Mouse (Mus musculus) G1E (cell line): ENCODE measurements at regions not wholly inside any gene's neighbourhood (a gene's known extent, or its start where the extent isn't known, plus 50 kb on each side); places are given as distances from the start of the nearest gene placed in this dataset.

Experiments used
- ATAC-seq: 2 replicates; pipeline ENCODE4 v1.8.0; 2016; ENCODE audit warnings: mild to moderate bottlenecking; ENCODE audit not compliant: insufficient number of reproducible peaks, poor library complexity, low FRiP score, severe bottlenecking; ENCODE audit errors: extremely low read depth
- DNase-seq: peaks from one replicate; pipeline ENCODE4 v3.0.0; 2012; ENCODE audit warnings: low spot score
- H3K27me3 ChIP-seq: 2 replicates; pipeline ENCODE4 v1.6.1; 2012; ENCODE audit warnings: mild to moderate bottlenecking, low read length, inconsistent platforms; ENCODE audit not compliant: insufficient read depth
- H3K36me3 ChIP-seq: replicated peaks from 2 replicates; pipeline ENCODE3; 2012; ENCODE audit warnings: mild to moderate bottlenecking, inconsistent platforms
- H3K4me1 ChIP-seq: 2 replicates; pipeline ENCODE4 v1.6.1; 2012; ENCODE audit warnings: low read depth, low read length, inconsistent platforms, mixed read lengths; ENCODE audit not compliant: insufficient read depth
- H3K4me3 ChIP-seq: 2 replicates; pipeline ENCODE4 v1.5.1; 2012; ENCODE audit warnings: low read depth, mild to moderate bottlenecking, inconsistent platforms, low read length, moderate library complexity, mixed read lengths
- H3K9me3 ChIP-seq: replicated peaks from 2 replicates; pipeline ENCODE4 v1.6.1; 2012; ENCODE audit warnings: inconsistent platforms
- CTCF ChIP-seq: IDR thresholded peaks from 2 replicates; pipeline ENCODE4 v1.5.1; 2012; ENCODE audit warnings: low read depth, low read length, inconsistent platforms, mixed read lengths
- GATA1 ChIP-seq: IDR thresholded peaks from 2 replicates; pipeline ENCODE4 v1.6.1; 2012; ENCODE audit warnings: borderline replicate concordance, low read length, inconsistent platforms, mixed read lengths
- GATA2 ChIP-seq: IDR thresholded peaks from 2 replicates; pipeline ENCODE4 v1.6.1; 2012; ENCODE audit warnings: low read depth, low read length, inconsistent platforms, borderline replicate concordance
- POLR2AphosphoS5 ChIP-seq: IDR thresholded peaks from 2 replicates; pipeline ENCODE4 v1.6.1; 2012; ENCODE audit warnings: low read depth, low read length, inconsistent platforms; ENCODE audit not compliant: insufficient replicate concordance
- TAL1 ChIP-seq: conservative IDR thresholded peaks from 2 replicates; pipeline ENCODE4 v1.6.1; 2012; ENCODE audit warnings: low read depth, low read length, inconsistent platforms, mixed read lengths

DNA sequence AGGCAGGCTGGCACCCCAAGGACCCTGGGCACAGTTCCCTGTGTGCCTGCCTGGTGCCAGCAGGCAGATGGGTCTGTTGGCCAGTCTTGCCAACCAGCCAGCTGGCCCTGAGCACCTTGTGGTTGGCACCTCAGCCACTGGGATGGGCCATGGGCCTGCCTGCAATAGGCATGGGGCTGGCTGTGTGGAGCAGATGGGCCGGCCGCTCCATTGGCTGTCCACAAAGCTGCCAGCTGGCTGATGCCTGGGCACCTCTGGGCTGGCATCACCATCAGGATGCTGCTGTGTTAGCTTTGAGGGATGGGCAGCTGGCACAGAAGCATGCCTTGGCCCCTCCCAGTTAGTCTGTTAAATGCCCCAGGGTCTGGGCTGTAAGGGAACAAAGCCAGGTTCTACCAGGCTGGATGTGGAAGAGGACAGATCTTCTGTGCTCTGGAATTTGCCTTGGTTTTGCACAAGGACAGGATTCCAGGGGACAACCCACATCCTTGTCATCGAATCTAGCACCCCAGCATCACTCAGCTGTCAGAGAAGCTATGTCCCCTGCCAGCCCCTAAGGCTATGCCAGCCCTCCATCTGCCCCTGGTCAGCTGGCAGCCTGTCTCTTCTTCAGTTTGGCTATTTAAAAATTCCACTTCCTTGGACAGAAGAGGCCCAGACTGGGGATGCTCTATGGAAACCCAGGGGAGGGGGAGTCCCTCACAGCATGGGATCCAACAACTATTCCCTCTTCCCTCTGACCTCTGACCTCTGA lies 201.8 kb downstream of the Gm26897 start:
- ATAC-seq, result no peak
- TF ChIP-seq POLR2AphosphoS5 (no peak), GATA1 (no peak), TAL1 (no peak), GATA2 (no peak), CTCF (no peak)

GRCm38 (mm10) chr5:111941831-111942230 lies 208.1 kb downstream of the Gm26897 start:
- no peak for DNase-seq
- Histone ChIP-seq H3K9me3 (peaks cover 84% of the 10 kb centered on the region), H3K4me3 (no peak overlapping the region; the same call in 1 of the 2 replicates), H3K36me3 (no peaks in the 10 kb centered on the region), H3K27me3 (no peaks in the 10 kb centered on the region), H3K4me1 (no peaks in the 10 kb centered on the region)
- TF ChIP-seq GATA1, result no peak
- no peak for TF ChIP-seq POLR2AphosphoS5
- TF ChIP-seq CTCF, result no peak
- no peak for TF ChIP-seq GATA2
- no peak for TF ChIP-seq TAL1
- ATAC-seq, result no peak

More for the DNA sequence above, 201.8 kb downstream of the Gm26897 start:
- no peak for DNase-seq
- H3K4me1 ChIP-seq, result no peaks in the 10 kb centered on the region
- H3K36me3 ChIP-seq, result no peaks in the 10 kb centered on the region
- peaks cover 76% of the 10 kb centered on the region for H3K9me3 ChIP-seq
- peak overlapping the region; percentile 21; the same call in 1 of the 2 replicates for H3K4me3 ChIP-seq
- no peaks in the 10 kb centered on the region for H3K27me3 ChIP-seq

GRCm38 (mm10) chr5:111942792-111943191 lies 209.1 kb downstream of the Gm26897 start:
- no peaks in the 10 kb centered on the region for H3K36me3 ChIP-seq
- no peaks in the 10 kb centered on the region for H3K4me1 ChIP-seq
- H3K27me3 ChIP-seq, result no peaks in the 10 kb centered on the region
- no peak overlapping the region for H3K4me3 ChIP-seq
- no peak for ATAC-seq
- H3K9me3 ChIP-seq, result peaks cover 83% of the 10 kb centered on the region
- TF ChIP-seq GATA2 (no peak), CTCF (no peak), GATA1 (no peak), POLR2AphosphoS5 (no peak), TAL1 (no peak)
- DNase-seq, result no peak

GRCm38 (mm10) chr5:111943337-111944162 lies 209.8 kb downstream of the Gm26897 start:
- H3K4me3 ChIP-seq, result no peak overlapping the region
- H3K36me3 ChIP-seq, result no peaks in the 10 kb centered on the region
- H3K9me3 ChIP-seq, result peaks cover 76% of the 10 kb centered on the region
- no peak for TF ChIP-seq POLR2AphosphoS5
- no peak for TF ChIP-seq GATA2
- TF ChIP-seq TAL1, result no peak
- no peak for TF ChIP-seq GATA1
- no peak for TF ChIP-seq CTCF
- no peaks in the 10 kb centered on the region for H3K4me1 ChIP-seq
- H3K27me3 ChIP-seq, result no peaks in the 10 kb centered on the region
- no peak for ATAC-seq
- no peak for DNase-seq

DNA sequence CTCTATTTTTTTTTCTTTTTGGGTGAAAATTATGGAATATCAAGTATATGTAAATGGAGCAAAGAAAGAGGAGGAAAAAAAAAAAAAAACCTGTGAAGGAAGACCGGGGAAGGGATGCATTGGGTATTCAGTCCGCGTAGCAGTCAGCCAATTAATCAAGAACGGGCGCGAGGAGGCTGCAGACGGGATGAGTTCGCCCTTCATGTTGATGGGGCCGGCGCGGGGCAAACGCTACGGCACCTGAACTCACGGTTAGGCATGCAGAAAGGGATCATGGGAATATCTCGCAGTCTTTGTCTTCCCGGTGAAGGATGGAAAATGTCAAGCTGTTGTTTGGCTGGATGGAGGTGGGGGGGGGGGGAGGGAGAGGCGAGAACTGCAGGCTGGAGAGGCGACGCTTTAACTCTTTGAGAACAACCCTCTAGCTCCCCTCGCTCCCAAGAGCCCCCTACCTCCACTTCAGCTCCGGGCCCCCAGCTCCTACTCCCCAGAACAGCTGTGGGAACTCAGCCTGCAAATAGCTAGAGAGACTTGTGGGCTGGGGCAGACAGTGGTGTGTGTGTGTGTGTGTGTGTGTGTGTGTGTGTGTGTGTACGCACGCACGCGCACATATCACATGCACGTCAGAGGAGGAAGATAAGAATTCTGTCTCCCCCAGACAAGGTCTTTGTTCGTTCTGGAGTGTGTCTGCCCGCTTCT lies 210.7 kb downstream of the Gm26897 start:
- Histone ChIP-seq H3K4me3 (no peak overlapping the region), H3K9me3 (peaks cover 75% of the 10 kb centered on the region), H3K36me3 (no peaks in the 10 kb centered on the region), H3K4me1 (no peaks in the 10 kb centered on the region), H3K27me3 (no peaks in the 10 kb centered on the region)
- ATAC-seq (no peak), DNase-seq (no peak)
- TF ChIP-seq GATA1, result no peak
- no peak for TF ChIP-seq CTCF
- no peak for TF ChIP-seq GATA2
- TF ChIP-seq POLR2AphosphoS5, result no peak
- TF ChIP-seq TAL1, result no peak

- H3K36me3 ChIP-seq, result no peaks in the 10 kb centered on the region
- TF ChIP-seq CTCF (no peak), POLR2AphosphoS5 (no peak), GATA2 (no peak), GATA1 (no peak), TAL1 (no peak)
- ATAC-seq (no peak), DNase-seq (no peak)
- no peaks in the 10 kb centered on the region for H3K4me1 ChIP-seq
- H3K27me3 ChIP-seq, result no peaks in the 10 kb centered on the region
- no peak overlapping the region for H3K4me3 ChIP-seq
- peaks cover 72% of the 10 kb centered on the region for H3K9me3 ChIP-seq
Measured at GRCm38 (mm10) chr5:111944972-111945285, 211.2 kb downstream of the Gm26897 start.
